Mouse (Mus musculus): ENCODE data around the gene Scaper.

- TF ChIP-seq GATA1 (IDR thresholded peaks at IDR 0.05; ENCODE audit: borderline replicate concordance, low read length) = no peak
- no peak for TF ChIP-seq CTCF (IDR thresholded peaks at IDR 0.05; ENCODE audit: low read depth, low read length)
- TF ChIP-seq GATA2 (IDR thresholded peaks at IDR 0.05; ENCODE audit: borderline replicate concordance, low read depth, low read length) = no peak
- no peak for TF ChIP-seq TAL1 (conservative IDR thresholded peaks at IDR 0.05; ENCODE audit: low read depth, low read length)
- no peak for TF ChIP-seq POLR2AphosphoS5 (IDR thresholded peaks at IDR 0.05; ENCODE audit: insufficient replicate concordance, low read depth, low read length)
Measured at GRCm38 (mm10) chr9:55609751-55610150, 328.2 kb downstream of the Scaper start.
